Mouse (Mus musculus): ENCODE results near the gene Fbxo11.
A peak's percentile ranks its signal among the peaks of the same experiment; 100 is the strongest.
"Not testable (repeated sequence)": the region's sequence is repeated elsewhere in the genome, so short reads cannot be mapped to it uniquely, and the experiment has no call there.

Fbxo11 gene

GRCm38 (mm10) chr17:87997808-87998207 lies 67.3 kb downstream of the Fbxo11 start:
- DNase-seq: no peak

GRCm38 (mm10) chr17:87993338-87993737 lies 71.8 kb downstream of the Fbxo11 start:
- no peak for DNase-seq

GRCm38 (mm10) chr17:87992154-87992553 lies 72.9 kb downstream of the Fbxo11 start:
- no peak for DNase-seq

GRCm38 (mm10) chr17:87987507-87987906 lies 77.6 kb downstream of the Fbxo11 start:
- no peak for DNase-seq

- DNase-seq: peak; percentile 19 to 26
Observed at GRCm38 (mm10) chr17:87985916-87986315, 79.2 kb downstream of the Fbxo11 start.

GRCm38 (mm10) chr17:87984440-87985214 lies 80.5 kb downstream of the Fbxo11 start:
- no peak for DNase-seq

- DNase-seq: no peak
Observed at GRCm38 (mm10) chr17:87983313-87983712, 81.8 kb downstream of the Fbxo11 start.

- no peak for DNase-seq
Observed at GRCm38 (mm10) chr17:87982112-87982511, 83.0 kb downstream of the Fbxo11 start.

- not testable (repeated sequence) for DNase-seq
Observed at GRCm38 (mm10) chr17:87979696-87980095, 85.4 kb downstream of the Fbxo11 start.

GRCm38 (mm10) chr17:87976927-87977326 lies 88.2 kb downstream of the Fbxo11 start:
- DNase-seq: not testable (repeated sequence)

- no peak for DNase-seq
Observed at GRCm38 (mm10) chr17:87976154-87976806, 88.8 kb downstream of the Fbxo11 start.

GRCm38 (mm10) chr17:87975229-87975853 lies 89.8 kb downstream of the Fbxo11 start:
- DNase-seq: peak in 1 of 2 experiments; percentile 78

- peak; percentile 90 to 96 for DNase-seq
Observed at GRCm38 (mm10) chr17:87974629-87975228, 90.4 kb downstream of the Fbxo11 start, which contains the start of gene Msh6. Gene Msh6 (plus strand): TSS chr17:87975062.

- DNase-seq: no peak
Observed at GRCm38 (mm10) chr17:87973261-87974167, 91.6 kb downstream of the Fbxo11 start.

- DNase-seq: no peak
Observed at GRCm38 (mm10) chr17:87972856-87973255, 92.2 kb downstream of the Fbxo11 start.

GRCm38 (mm10) chr17:87971696-87972591 lies 93.1 kb downstream of the Fbxo11 start:
- DNase-seq: not testable (repeated sequence)

GRCm38 (mm10) chr17:87968483-87968926 lies 96.6 kb downstream of the Fbxo11 start:
- DNase-seq: not testable (repeated sequence)

GRCm38 (mm10) chr17:87963081-87964075 lies 101.7 kb downstream of the Fbxo11 start:
- DNase-seq: no peak

GRCm38 (mm10) chr17:87959931-87960330 lies 105.2 kb downstream of the Fbxo11 start:
- DNase-seq: not testable (repeated sequence)

- DNase-seq: not testable (repeated sequence)
Observed at GRCm38 (mm10) chr17:87959406-87959805, 105.7 kb downstream of the Fbxo11 start.

Data from cerebellum, postnatal 25 days (tissue).